Mouse (Mus musculus) lung, embryonic 15.5 days (tissue): Measurements from ENCODE around the gene Krtap4-2. TPM values are rescaled to one million over a fixed set of nuclear protein-coding genes. Genes with fewer than 3 reads are reported as not detected.

Experiments used
- polyA plus RNA-seq: library from polyadenylated mRNA; unstranded; fragments of >200 nt; fragmentation: Nextera tagmentation; extraction: Ambion mirVana; gene quantifications from 2 replicates; pipeline ENCODE4 v1.2.1, GENCODE M21; 2015

Krtap4-2 gene
- polyA plus RNA-seq, 1 experiment from 2014 or later, result not detected

Other genes with a start within 250 kb of the Krtap4-2 start
- gene Krt10, start 245.7 kb downstream of the Krtap4-2 start, polyA plus RNA-seq, result 20.4 and 20.9 TPM in 2 replicates
- 0.07 TPM in 1 of 2 replicates, not detected in the other for gene Krt12, start 212.8 kb downstream of the Krtap4-2 start, polyA plus RNA-seq
- 0.29 and 0.39 TPM in 2 replicates for gene Krt20, start 196.9 kb downstream of the Krtap4-2 start, polyA plus RNA-seq
- 3.9 and 5.1 TPM in 2 replicates for gene Krt23, start 141.9 kb downstream of the Krtap4-2 start, polyA plus RNA-seq
- gene Krt39, start 113.7 kb downstream of the Krtap4-2 start, polyA plus RNA-seq, result not detected in 2 replicates
- gene Krt40, start 91.9 kb downstream of the Krtap4-2 start, polyA plus RNA-seq, result not detected in 2 replicates
- gene Krtap3-3, start 84.2 kb downstream of the Krtap4-2 start, polyA plus RNA-seq, result not detected in 2 replicates
- gene Krtap3-2, start 78.2 kb downstream of the Krtap4-2 start, polyA plus RNA-seq, result not detected in 2 replicates
- gene Gm11939, start 75.6 kb downstream of the Krtap4-2 start, polyA plus RNA-seq, result not detected in 2 replicates
- gene Krtap3-1, start 68.5 kb downstream of the Krtap4-2 start, polyA plus RNA-seq, result not detected in 2 replicates
- not detected in 2 replicates for gene Krtap1-5, start 54.1 kb downstream of the Krtap4-2 start, polyA plus RNA-seq
- not detected in 2 replicates for gene Krtap1-4, start 51.4 kb downstream of the Krtap4-2 start, polyA plus RNA-seq
- gene Krtap1-3, start 43.7 kb downstream of the Krtap4-2 start, polyA plus RNA-seq, result not detected in 2 replicates
- not detected in 2 replicates for gene Krtap9-3, start 37.0 kb downstream of the Krtap4-2 start, polyA plus RNA-seq
- gene Gm11938, start 31.8 kb downstream of the Krtap4-2 start, polyA plus RNA-seq, result not detected in 2 replicates
- not detected in 2 replicates for gene Gm11937, start 24.9 kb downstream of the Krtap4-2 start, polyA plus RNA-seq
- gene Krtap2-4, start 20.2 kb downstream of the Krtap4-2 start, polyA plus RNA-seq, result not detected in 2 replicates
- gene Gm11562, start 14.6 kb downstream of the Krtap4-2 start, polyA plus RNA-seq, result not detected in 2 replicates
- not detected in 2 replicates for gene Krtap4-1, start 6.8 kb downstream of the Krtap4-2 start, polyA plus RNA-seq
- gene Krtap4-7, start 9.0 kb upstream of the Krtap4-2 start, polyA plus RNA-seq, result not detected in 2 replicates
- not detected in 2 replicates for gene Gm11555, start 15.2 kb upstream of the Krtap4-2 start, polyA plus RNA-seq
- not detected in 2 replicates for gene Gm11563, start 23.9 kb upstream of the Krtap4-2 start, polyA plus RNA-seq
- not detected in 2 replicates for gene Krtap4-6, start 30.9 kb upstream of the Krtap4-2 start, polyA plus RNA-seq
- not detected in 2 replicates for gene Gm14190, start 55.7 kb upstream of the Krtap4-2 start, polyA plus RNA-seq
- not detected in 2 replicates for gene Gm14180, start 99.2 kb upstream of the Krtap4-2 start, polyA plus RNA-seq
- gene Gm11595, start 137.8 kb upstream of the Krtap4-2 start, polyA plus RNA-seq, result not detected in 2 replicates
- gene Krtap4-8, start 145.6 kb upstream of the Krtap4-2 start, polyA plus RNA-seq, result not detected in 2 replicates
- not detected in 2 replicates for gene Krtap4-9, start 150.1 kb upstream of the Krtap4-2 start, polyA plus RNA-seq
- gene Gm11596, start 158.4 kb upstream of the Krtap4-2 start, polyA plus RNA-seq, result not detected in 2 replicates
- not detected in 2 replicates for gene Gm11569, start 163.8 kb upstream of the Krtap4-2 start, polyA plus RNA-seq
- not detected in 2 replicates for gene Gm11554, start 169.4 kb upstream of the Krtap4-2 start, polyA plus RNA-seq
- gene Krtap4-13, start 174.8 kb upstream of the Krtap4-2 start, polyA plus RNA-seq, result not detected in 2 replicates
- gene Gm11564, start 180.6 kb upstream of the Krtap4-2 start, polyA plus RNA-seq, result not detected in 2 replicates
- gene 2300003K06Rik, start 203.0 kb upstream of the Krtap4-2 start, polyA plus RNA-seq, result not detected in 2 replicates
- not detected in 2 replicates for gene Krtap4-16, start 216.5 kb upstream of the Krtap4-2 start, polyA plus RNA-seq
- gene Gm11568, start 222.8 kb upstream of the Krtap4-2 start, polyA plus RNA-seq, result not detected in 2 replicates
- not detected in 2 replicates for gene Gm11559, start 229.4 kb upstream of the Krtap4-2 start, polyA plus RNA-seq
- gene Krtap9-1, start 238.3 kb upstream of the Krtap4-2 start, polyA plus RNA-seq, result not detected in 2 replicates
- not detected in 2 replicates for gene Gm11567, start 244.1 kb upstream of the Krtap4-2 start, polyA plus RNA-seq